Mouse (Mus musculus): ENCODE data around the gene Trabd2b. TPM values are rescaled to one million over a fixed set of nuclear protein-coding genes. Genes with fewer than 3 reads are reported as not detected.

Gene Trabd2b
- 0.32 and 0.58 TPM in 2 replicates for polyA plus RNA-seq (2015; fragmentation: Nextera tagmentation; extraction: Ambion mirVana)

DNA sequence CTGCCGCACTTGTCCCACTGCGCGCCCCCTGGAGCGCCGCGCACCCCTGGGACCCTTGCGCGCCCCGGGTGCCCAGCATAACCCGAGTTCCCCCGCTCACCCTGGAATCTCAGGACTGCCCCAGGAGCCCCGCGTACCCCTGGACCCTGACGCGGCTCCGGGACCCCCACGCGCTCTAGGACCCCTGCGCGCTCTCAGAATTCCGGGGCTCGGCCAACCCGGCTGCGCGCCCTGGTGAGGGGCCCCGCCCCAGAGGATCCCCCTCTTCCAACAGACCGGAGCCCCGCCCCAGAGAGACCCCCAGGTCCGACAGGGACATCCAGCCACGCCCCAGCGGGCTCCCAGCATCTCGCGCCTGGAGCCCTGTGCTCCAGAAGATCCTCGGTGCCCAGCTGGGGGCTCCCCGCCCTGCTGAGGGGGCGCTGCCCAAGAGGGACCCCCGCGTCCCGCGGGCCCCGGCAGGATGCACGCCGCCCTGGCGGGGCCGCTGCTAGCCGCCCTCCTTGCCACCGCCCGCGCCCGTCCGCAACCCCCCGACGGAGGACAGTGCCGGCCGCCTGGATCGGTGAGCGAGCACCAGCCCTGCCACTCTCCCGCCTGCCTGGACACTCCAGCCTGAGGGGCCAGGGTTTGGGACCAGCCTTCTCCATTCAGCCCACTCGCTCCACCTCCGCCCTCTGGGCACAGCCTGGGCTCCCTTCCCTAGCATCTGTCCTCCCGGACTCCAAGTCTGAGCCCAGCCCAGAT, at the start of gene Trabd2b:
Gene Trabd2b, plus strand, starts transcription at position 370 of the 747 bp plus-strand sequence.
- Histone ChIP-seq H3K9ac (ENCODE audit: low read depth, low read length) (peak within 1 kb of the TSS; percentile 71), H3K4me3 (ENCODE audit: low read depth, low read length) (peak within 1 kb of the TSS; percentile 71), H3K36me3 (ENCODE audit: control insufficient read depth, insufficient read depth, low read length) (no peaks in the 10 kb centered on the region), H3K27ac (ENCODE audit: low read length) (peak within 1 kb of the TSS; percentile 17; the same call in 1 of the 2 replicates), H3K4me1 (ENCODE audit: control insufficient read depth, insufficient read depth, low read length) (peaks cover 12% of the 10 kb centered on the region), H3K9me3 (replicated peaks; ENCODE audit: control insufficient read depth, low read length, poor library complexity, severe bottlenecking) (no peaks in the 10 kb centered on the region), H3K27me3 (ENCODE audit: control insufficient read depth, insufficient read depth, low read depth, low read length) (peaks cover 22% of the 10 kb centered on the region), H3K4me2 (ENCODE audit: low read length) (peak within 1 kb of the TSS; percentile 99)
- WGBS, result under 1% methylated on average over 58 of the region's 61 CpGs
- ATAC-seq, result peak; percentile 57

DNA sequence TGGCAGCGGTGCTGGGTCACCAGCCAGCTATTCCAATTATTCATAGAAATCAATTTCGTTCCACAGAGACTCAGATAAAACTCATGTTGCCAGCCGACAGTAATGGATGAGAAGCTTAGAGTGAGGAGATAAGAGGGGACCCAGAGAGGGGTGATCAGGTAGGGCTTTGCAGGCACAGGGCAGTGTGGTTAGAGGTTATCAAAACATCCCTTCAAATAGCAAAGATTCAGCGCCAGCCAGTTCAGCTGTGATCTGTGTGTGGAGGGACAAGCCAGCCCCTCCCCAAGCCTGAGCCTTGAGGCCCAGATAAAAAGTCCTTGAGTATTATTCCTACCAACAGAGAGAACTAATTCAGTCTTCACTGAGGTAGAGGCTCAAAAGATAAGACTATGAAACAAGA, 49.1 kb upstream of the Trabd2b start:
- H3K4me1 ChIP-seq (ENCODE audit: control insufficient read depth, insufficient read depth, low read length), result no peaks in the 10 kb centered on the region
- no peak overlapping the region for H3K4me2 ChIP-seq (ENCODE audit: low read length)
- ATAC-seq, result no peak
- no peak overlapping the region for H3K4me3 ChIP-seq (ENCODE audit: low read depth, low read length)
- no peak overlapping the region for H3K9ac ChIP-seq (ENCODE audit: low read depth, low read length)
- 74% methylated on average over 4 of the region's 4 CpGs for WGBS
- no peaks in the 10 kb centered on the region for H3K27me3 ChIP-seq (ENCODE audit: control insufficient read depth, insufficient read depth, low read depth, low read length)
- no peaks in the 10 kb centered on the region for H3K9me3 ChIP-seq (replicated peaks; ENCODE audit: control insufficient read depth, low read length, poor library complexity, severe bottlenecking)
- H3K36me3 ChIP-seq (ENCODE audit: control insufficient read depth, insufficient read depth, low read length), result no peaks in the 10 kb centered on the region
- H3K27ac ChIP-seq (ENCODE audit: low read length), result no peak overlapping the region

DNA sequence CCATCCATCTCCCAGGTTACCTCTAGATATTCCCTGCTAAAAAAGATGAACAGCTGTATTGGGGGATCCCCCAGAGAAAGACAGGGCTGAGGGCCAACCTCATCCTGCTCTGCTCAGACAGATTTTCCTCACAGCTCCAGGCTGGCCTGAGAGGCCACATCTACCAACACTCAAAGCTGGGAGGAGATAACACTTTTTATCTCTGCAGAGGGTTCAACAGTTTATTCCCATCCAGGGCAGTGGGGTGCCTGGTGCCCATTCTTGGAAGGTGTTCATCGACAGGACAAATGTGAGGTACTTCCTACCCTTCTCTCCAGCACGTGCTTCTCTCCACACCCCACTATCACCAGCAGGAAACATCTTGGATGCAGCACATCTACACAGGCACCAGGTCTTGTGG, 47.6 kb upstream of the Trabd2b start:
- Histone ChIP-seq H3K9me3 (replicated peaks; ENCODE audit: control insufficient read depth, low read length, poor library complexity, severe bottlenecking) (no peaks in the 10 kb centered on the region), H3K27me3 (ENCODE audit: control insufficient read depth, insufficient read depth, low read depth, low read length) (no peaks in the 10 kb centered on the region), H3K9ac (ENCODE audit: low read depth, low read length) (no peak overlapping the region), H3K4me1 (ENCODE audit: control insufficient read depth, insufficient read depth, low read length) (no peaks in the 10 kb centered on the region), H3K36me3 (ENCODE audit: control insufficient read depth, insufficient read depth, low read length) (no peaks in the 10 kb centered on the region), H3K4me3 (ENCODE audit: low read depth, low read length) (no peak overlapping the region), H3K27ac (ENCODE audit: low read length) (no peak overlapping the region), H3K4me2 (ENCODE audit: low read length) (no peak overlapping the region)
- no peak for ATAC-seq
- 84% methylated on average over 2 of the region's 2 CpGs for WGBS

DNA sequence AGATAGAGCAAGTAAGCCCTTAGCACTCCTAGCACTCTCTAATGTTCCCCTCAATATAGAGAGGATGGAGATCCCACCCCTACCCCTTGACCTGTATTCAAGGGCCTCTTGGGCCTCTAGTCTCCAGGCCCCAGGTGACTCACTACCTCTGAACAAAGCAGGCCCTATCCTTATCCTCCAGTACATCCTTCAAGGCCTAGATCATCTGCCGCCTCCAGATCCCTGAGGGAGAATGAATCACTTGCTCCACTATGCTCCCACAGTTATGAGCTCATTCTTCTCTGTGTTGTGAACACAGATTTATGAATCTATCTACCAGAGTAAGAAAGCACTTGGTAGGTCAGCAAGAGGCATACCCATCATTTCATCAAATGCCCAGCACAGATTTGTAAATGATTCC, 46.7 kb upstream of the Trabd2b start:
- no peak overlapping the region for H3K9ac ChIP-seq (ENCODE audit: low read depth, low read length)
- no peak for ATAC-seq
- H3K36me3 ChIP-seq (ENCODE audit: control insufficient read depth, insufficient read depth, low read length), result no peaks in the 10 kb centered on the region
- 96% methylated on average over 1 of the region's 1 CpGs for WGBS
- H3K27ac ChIP-seq (ENCODE audit: low read length), result no peak overlapping the region
- no peaks in the 10 kb centered on the region for H3K9me3 ChIP-seq (replicated peaks; ENCODE audit: control insufficient read depth, low read length, poor library complexity, severe bottlenecking)
- no peak overlapping the region for H3K4me2 ChIP-seq (ENCODE audit: low read length)
- no peaks in the 10 kb centered on the region for H3K27me3 ChIP-seq (ENCODE audit: control insufficient read depth, insufficient read depth, low read depth, low read length)
- H3K4me3 ChIP-seq (ENCODE audit: low read depth, low read length), result no peak overlapping the region
- no peaks in the 10 kb centered on the region for H3K4me1 ChIP-seq (ENCODE audit: control insufficient read depth, insufficient read depth, low read length)

DNA sequence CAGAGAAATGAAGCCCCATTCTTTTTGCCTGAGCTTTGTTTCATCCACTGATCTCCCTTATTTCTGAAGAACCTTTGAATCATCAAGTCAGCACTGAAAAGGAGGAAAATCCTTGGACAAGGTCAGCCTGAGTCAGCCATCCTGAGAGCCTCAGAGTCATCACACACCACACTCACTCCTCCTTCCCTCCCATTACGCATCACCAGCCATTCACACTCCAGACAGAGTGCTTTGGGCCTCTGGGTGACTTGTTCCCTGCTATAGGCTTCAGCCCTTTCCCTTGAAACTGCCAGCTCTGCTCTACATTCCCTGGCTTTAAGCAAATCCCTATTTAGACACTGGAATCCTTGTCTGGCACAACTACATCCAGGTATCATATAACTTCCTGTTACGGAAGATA, 45.2 kb upstream of the Trabd2b start:
- no peak for ATAC-seq
- 87% methylated on average over 2 of the region's 2 CpGs for WGBS
- no peak overlapping the region for H3K27ac ChIP-seq (ENCODE audit: low read length)

DNA sequence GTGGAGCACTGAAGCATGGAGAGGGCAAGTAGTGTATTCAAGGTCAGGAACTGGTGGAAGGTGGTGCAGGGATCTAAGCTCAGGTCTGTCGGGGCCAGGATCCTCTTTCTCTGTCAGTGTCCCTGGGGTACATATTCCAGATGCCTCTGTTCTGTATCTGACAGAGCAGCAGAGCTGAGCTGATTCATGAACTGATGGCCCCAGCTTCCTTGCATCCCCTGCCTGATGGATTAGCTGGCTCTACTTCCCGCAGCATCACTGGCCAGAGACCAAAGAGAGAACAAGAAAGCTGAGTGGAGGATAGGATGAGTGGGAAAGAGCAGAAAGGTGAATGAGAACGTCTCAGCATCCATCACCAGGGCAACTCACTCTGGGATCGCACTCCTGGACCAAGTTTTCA, 41.5 kb upstream of the Trabd2b start:
- no peaks in the 10 kb centered on the region for H3K4me1 ChIP-seq (ENCODE audit: control insufficient read depth, insufficient read depth, low read length)
- H3K27me3 ChIP-seq (ENCODE audit: control insufficient read depth, insufficient read depth, low read depth, low read length), result no peaks in the 10 kb centered on the region
- H3K4me3 ChIP-seq (ENCODE audit: low read depth, low read length), result no peak overlapping the region
- ATAC-seq, result no peak
- H3K4me2 ChIP-seq (ENCODE audit: low read length), result no peak overlapping the region
- no peak overlapping the region for H3K9ac ChIP-seq (ENCODE audit: low read depth, low read length)
- no peaks in the 10 kb centered on the region for H3K36me3 ChIP-seq (ENCODE audit: control insufficient read depth, insufficient read depth, low read length)
- WGBS, result 73% methylated on average over 4 of the region's 4 CpGs
- no peaks in the 10 kb centered on the region for H3K9me3 ChIP-seq (replicated peaks; ENCODE audit: control insufficient read depth, low read length, poor library complexity, severe bottlenecking)
- H3K27ac ChIP-seq (ENCODE audit: low read length), result no peak overlapping the region

More for the DNA sequence above, 45.2 kb upstream of the Trabd2b start:
- Histone ChIP-seq H3K9me3 (replicated peaks; ENCODE audit: control insufficient read depth, low read length, poor library complexity, severe bottlenecking) (no peaks in the 10 kb centered on the region), H3K4me1 (ENCODE audit: control insufficient read depth, insufficient read depth, low read length) (no peaks in the 10 kb centered on the region), H3K4me2 (ENCODE audit: low read length) (no peak overlapping the region), H3K36me3 (ENCODE audit: control insufficient read depth, insufficient read depth, low read length) (no peaks in the 10 kb centered on the region), H3K27me3 (ENCODE audit: control insufficient read depth, insufficient read depth, low read depth, low read length) (no peaks in the 10 kb centered on the region), H3K4me3 (ENCODE audit: low read depth, low read length) (no peak overlapping the region), H3K9ac (ENCODE audit: low read depth, low read length) (no peak overlapping the region)

DNA sequence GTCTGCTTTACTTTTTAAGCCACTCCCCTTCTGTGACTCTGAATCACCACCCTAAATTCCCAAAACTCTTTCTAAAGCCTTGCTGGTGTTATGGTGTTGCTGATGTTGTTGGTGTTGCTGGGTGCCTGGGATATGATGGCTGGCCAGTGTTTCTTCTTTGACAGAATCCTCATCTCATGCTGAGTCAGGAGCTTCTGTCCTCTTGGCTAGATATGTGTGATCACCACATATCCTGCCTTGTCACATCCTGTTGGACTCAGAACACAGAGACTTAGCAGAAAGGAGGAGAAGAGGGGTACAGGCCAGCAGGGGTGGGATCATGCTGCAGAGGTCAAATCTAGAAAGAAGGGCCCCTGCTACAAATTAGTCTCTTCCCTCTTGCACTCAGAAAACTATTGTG, 40.9 kb upstream of the Trabd2b start:
- no peak overlapping the region for H3K4me2 ChIP-seq (ENCODE audit: low read length)
- H3K27ac ChIP-seq (ENCODE audit: low read length), result no peak overlapping the region
- no peak for ATAC-seq
- H3K9me3 ChIP-seq (replicated peaks; ENCODE audit: control insufficient read depth, low read length, poor library complexity, severe bottlenecking), result no peaks in the 10 kb centered on the region
- H3K27me3 ChIP-seq (ENCODE audit: control insufficient read depth, insufficient read depth, low read depth, low read length), result no peaks in the 10 kb centered on the region
- H3K4me3 ChIP-seq (ENCODE audit: low read depth, low read length), result no peak overlapping the region
- H3K9ac ChIP-seq (ENCODE audit: low read depth, low read length), result no peak overlapping the region
- H3K36me3 ChIP-seq (ENCODE audit: control insufficient read depth, insufficient read depth, low read length), result no peaks in the 10 kb centered on the region
- H3K4me1 ChIP-seq (ENCODE audit: control insufficient read depth, insufficient read depth, low read length), result no peaks in the 10 kb centered on the region

DNA sequence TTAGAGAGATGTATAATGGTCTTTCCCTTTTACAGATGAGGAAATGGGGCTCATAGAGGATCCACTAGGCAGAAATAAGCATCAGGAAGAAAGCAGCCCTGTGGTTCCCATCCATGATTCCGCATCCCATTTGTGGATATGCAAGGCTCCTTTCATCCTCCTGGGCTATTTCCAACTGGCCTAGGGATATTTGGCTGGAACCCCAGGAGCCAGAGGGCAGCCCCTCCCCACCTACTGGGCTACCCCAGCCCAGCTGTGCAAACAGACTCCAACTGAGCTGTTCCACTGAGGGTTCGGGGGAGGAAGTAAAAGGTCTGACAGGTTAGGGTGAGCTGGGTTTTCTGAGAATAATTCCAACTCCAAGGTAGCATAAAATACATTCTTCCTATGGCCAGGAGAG, 39.5 kb upstream of the Trabd2b start:
- H3K4me1 ChIP-seq (ENCODE audit: control insufficient read depth, insufficient read depth, low read length), result no peaks in the 10 kb centered on the region
- ATAC-seq, result no peak
- H3K4me2 ChIP-seq (ENCODE audit: low read length), result no peak overlapping the region
- H3K36me3 ChIP-seq (ENCODE audit: control insufficient read depth, insufficient read depth, low read length), result no peaks in the 10 kb centered on the region
- H3K27ac ChIP-seq (ENCODE audit: low read length), result no peak overlapping the region
- no peak overlapping the region for H3K4me3 ChIP-seq (ENCODE audit: low read depth, low read length)
- WGBS, result 55% methylated on average over 2 of the region's 2 CpGs
- H3K9ac ChIP-seq (ENCODE audit: low read depth, low read length), result no peak overlapping the region
- no peaks in the 10 kb centered on the region for H3K9me3 ChIP-seq (replicated peaks; ENCODE audit: control insufficient read depth, low read length, poor library complexity, severe bottlenecking)
- H3K27me3 ChIP-seq (ENCODE audit: control insufficient read depth, insufficient read depth, low read depth, low read length), result no peaks in the 10 kb centered on the region

DNA sequence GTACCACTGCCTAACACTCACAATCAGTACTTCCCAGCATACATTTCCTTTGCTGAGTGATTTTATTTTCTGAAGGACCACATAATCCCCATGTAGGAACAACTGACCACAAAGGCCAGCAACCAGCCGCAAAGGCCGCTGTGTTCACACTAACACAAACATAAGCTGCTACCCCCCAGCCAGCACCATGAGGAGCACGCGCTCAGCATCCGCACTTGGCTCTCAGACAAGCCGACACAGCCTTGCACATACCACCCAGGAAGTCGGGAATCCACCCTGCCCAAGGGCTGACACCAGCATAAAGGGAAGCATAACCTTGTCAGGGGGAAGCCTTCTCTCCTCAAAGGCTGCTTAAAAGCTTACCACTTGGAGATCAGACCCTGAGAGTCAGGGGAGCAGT, 38.7 kb upstream of the Trabd2b start:
- no peak overlapping the region for H3K4me3 ChIP-seq (ENCODE audit: low read depth, low read length)
- H3K36me3 ChIP-seq (ENCODE audit: control insufficient read depth, insufficient read depth, low read length), result no peaks in the 10 kb centered on the region
- no peaks in the 10 kb centered on the region for H3K4me1 ChIP-seq (ENCODE audit: control insufficient read depth, insufficient read depth, low read length)
- 19% methylated on average over 7 of the region's 7 CpGs for WGBS
- H3K4me2 ChIP-seq (ENCODE audit: low read length), result no peak overlapping the region
- H3K27me3 ChIP-seq (ENCODE audit: control insufficient read depth, insufficient read depth, low read depth, low read length), result no peaks in the 10 kb centered on the region
- no peak for ATAC-seq
- no peaks in the 10 kb centered on the region for H3K9me3 ChIP-seq (replicated peaks; ENCODE audit: control insufficient read depth, low read length, poor library complexity, severe bottlenecking)
- no peak overlapping the region for H3K27ac ChIP-seq (ENCODE audit: low read length)
- H3K9ac ChIP-seq (ENCODE audit: low read depth, low read length), result no peak overlapping the region

Data from midbrain, embryonic 16.5 days (tissue).